Mouse (Mus musculus): ENCODE results near the gene 4930452B06Rik. TPM values are rescaled to one million over a fixed set of nuclear protein-coding genes. Genes with fewer than 3 reads are reported as not detected.

4930452B06Rik gene
- polyA plus RNA-seq (2014; fragmentation: Nextera tagmentation; extraction: Ambion mirVana), result 10.5 and 11.4 TPM in 2 replicates

DNA sequence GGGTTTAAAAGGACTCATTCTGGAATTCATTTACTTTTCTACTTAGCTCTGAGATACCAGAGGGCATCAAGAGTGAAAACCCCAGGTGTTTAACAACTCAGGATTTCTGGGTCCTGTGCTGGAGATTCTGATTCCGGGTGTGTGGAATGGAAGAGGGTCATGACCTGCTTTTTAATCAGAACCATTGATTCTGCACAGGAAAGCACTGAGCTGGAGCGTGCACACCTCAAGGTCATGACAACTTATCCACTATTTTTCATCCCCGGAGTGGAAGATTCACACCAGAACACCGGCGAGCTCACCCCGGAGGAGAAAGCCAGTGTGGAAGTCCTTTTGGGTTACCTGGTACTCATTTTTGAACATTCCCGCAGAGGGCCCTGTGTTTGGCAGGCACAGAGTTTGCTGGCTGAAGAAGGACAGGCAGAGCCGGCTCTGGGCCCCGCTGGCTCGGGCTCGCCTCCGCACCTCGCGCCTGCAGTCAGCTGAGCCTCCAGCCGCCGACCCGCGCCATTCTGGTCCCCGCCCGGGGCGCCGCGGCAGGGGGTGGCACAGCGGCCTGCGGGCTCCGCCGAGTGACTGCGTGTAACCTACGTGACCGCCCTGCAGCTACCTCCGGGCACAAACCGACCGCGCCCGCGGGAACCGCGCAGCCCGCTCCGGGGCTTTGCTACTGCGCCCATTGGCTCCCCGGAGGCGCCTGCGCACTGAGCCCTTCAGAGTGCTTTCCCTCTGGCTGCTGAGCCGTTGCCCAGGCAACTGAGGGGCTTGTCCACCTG, at the start of gene 4930452B06Rik:
4930452B06Rik (minus strand) TSS at position 605 of the 776 bp plus-strand sequence.
- Histone ChIP-seq H3K36me3 (ENCODE audit: control insufficient read depth, insufficient read depth, low read length) (no peaks in the 10 kb centered on the region), H3K4me1 (replicated peaks; ENCODE audit: control insufficient read depth, insufficient read depth, low read length) (no peaks in the 10 kb centered on the region), H3K4me2 (replicated peaks; ENCODE audit: low read depth, low read length) (peak within 1 kb of the TSS; percentile 72), H3K27me3 (ENCODE audit: control insufficient read depth, insufficient read depth, low read length) (no peaks in the 10 kb centered on the region), H3K4me3 (ENCODE audit: low read depth, low read length) (peak within 1 kb of the TSS; percentile 57), H3K27ac (ENCODE audit: low read depth, low read length) (no peak within 1 kb of the TSS), H3K9me3 (ENCODE audit: control insufficient read depth, low read length) (no peaks in the 10 kb centered on the region), H3K9ac (ENCODE audit: low read depth, low read length) (peak within 1 kb of the TSS; percentile 72)
- under 1% methylated on average over 45 of the region's 45 CpGs for WGBS
- ATAC-seq (ENCODE audit: low FRiP score) (peak; percentile 99), DNase-seq (ENCODE audit: low spot score) (peak; percentile 90)

- Histone ChIP-seq H3K36me3 (ENCODE audit: control insufficient read depth, insufficient read depth, low read length) (no peaks in the 10 kb centered on the region), H3K27ac (ENCODE audit: low read depth, low read length) (no peak overlapping the region), H3K4me3 (ENCODE audit: low read depth, low read length) (no peak overlapping the region), H3K27me3 (ENCODE audit: control insufficient read depth, insufficient read depth, low read length) (no peaks in the 10 kb centered on the region), H3K9ac (ENCODE audit: low read depth, low read length) (no peak overlapping the region), H3K4me1 (replicated peaks; ENCODE audit: control insufficient read depth, insufficient read depth, low read length) (no peaks in the 10 kb centered on the region), H3K4me2 (replicated peaks; ENCODE audit: low read depth, low read length) (no peak overlapping the region), H3K9me3 (ENCODE audit: control insufficient read depth, low read length) (no peaks in the 10 kb centered on the region)
- ATAC-seq (ENCODE audit: low FRiP score) (no peak), DNase-seq (ENCODE audit: low spot score) (no peak)
- 91% methylated on average over 4 of the region's 4 CpGs for WGBS
Measured at GRCm38 (mm10) chr14:8712674-8713073, 46.6 kb upstream of the 4930452B06Rik start.

DNA sequence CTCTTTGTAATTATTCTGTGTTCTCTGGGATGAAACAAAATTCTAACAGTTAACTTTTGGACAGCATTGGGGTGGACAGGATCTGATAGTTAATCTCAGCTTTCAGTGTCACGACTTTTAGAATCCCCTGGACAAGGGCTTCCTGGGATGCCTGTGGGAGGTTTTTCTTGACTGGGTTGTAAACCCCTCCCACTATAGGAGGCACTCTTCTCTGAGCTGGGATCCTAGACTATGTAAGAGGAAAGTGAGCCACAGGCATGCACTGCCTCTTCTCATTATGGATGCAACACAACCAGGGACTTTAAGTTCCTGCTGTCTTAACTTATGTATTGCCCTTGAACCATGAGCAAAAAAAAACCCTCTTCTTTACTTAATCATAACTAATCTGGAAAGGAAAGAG, 23.4 kb upstream of the 4930452B06Rik start:
- no peak overlapping the region for H3K9ac ChIP-seq (ENCODE audit: low read depth, low read length)
- H3K27ac ChIP-seq (ENCODE audit: low read depth, low read length), result no peak overlapping the region
- no peak for DNase-seq (ENCODE audit: low spot score)
- 7% methylated on average over 1 of the region's 1 CpGs for WGBS
- no peaks in the 10 kb centered on the region for H3K4me1 ChIP-seq (replicated peaks; ENCODE audit: control insufficient read depth, insufficient read depth, low read length)
- H3K4me2 ChIP-seq (replicated peaks; ENCODE audit: low read depth, low read length), result no peak overlapping the region
- no peaks in the 10 kb centered on the region for H3K36me3 ChIP-seq (ENCODE audit: control insufficient read depth, insufficient read depth, low read length)
- no peak for ATAC-seq (ENCODE audit: low FRiP score)
- H3K27me3 ChIP-seq (ENCODE audit: control insufficient read depth, insufficient read depth, low read length), result no peaks in the 10 kb centered on the region
- no peak overlapping the region for H3K4me3 ChIP-seq (ENCODE audit: low read depth, low read length)
- H3K9me3 ChIP-seq (ENCODE audit: control insufficient read depth, low read length), result no peaks in the 10 kb centered on the region

DNA sequence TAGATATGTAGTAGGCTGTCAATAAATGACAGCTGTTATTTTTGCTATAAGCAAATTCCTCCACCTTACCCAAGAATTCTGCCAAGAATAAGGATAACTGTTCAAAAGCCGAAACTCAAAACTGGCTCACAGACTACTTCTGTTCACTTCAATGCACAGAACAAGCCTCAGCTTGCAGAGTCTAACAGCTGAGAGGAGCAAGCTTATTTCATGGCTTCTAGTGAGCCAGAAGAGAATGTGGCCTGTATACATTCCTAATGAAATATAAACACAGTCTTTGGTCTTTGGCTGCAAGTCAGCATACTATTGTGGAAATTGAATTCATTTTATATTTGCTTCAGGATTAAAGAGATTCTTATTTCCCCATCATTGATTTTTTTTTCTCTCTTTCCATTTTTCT, 22.4 kb upstream of the 4930452B06Rik start:
- H3K4me3 ChIP-seq (ENCODE audit: low read depth, low read length), result no peak overlapping the region
- ATAC-seq (ENCODE audit: low FRiP score) (no peak), DNase-seq (ENCODE audit: low spot score) (no peak)
- H3K27ac ChIP-seq (ENCODE audit: low read depth, low read length), result no peak overlapping the region
- no peaks in the 10 kb centered on the region for H3K9me3 ChIP-seq (ENCODE audit: control insufficient read depth, low read length)
- no peaks in the 10 kb centered on the region for H3K4me1 ChIP-seq (replicated peaks; ENCODE audit: control insufficient read depth, insufficient read depth, low read length)
- no peak overlapping the region for H3K9ac ChIP-seq (ENCODE audit: low read depth, low read length)
- WGBS, result 81% methylated on average over 1 of the region's 1 CpGs
- no peaks in the 10 kb centered on the region for H3K36me3 ChIP-seq (ENCODE audit: control insufficient read depth, insufficient read depth, low read length)
- H3K4me2 ChIP-seq (replicated peaks; ENCODE audit: low read depth, low read length), result no peak overlapping the region
- no peaks in the 10 kb centered on the region for H3K27me3 ChIP-seq (ENCODE audit: control insufficient read depth, insufficient read depth, low read length)

DNA sequence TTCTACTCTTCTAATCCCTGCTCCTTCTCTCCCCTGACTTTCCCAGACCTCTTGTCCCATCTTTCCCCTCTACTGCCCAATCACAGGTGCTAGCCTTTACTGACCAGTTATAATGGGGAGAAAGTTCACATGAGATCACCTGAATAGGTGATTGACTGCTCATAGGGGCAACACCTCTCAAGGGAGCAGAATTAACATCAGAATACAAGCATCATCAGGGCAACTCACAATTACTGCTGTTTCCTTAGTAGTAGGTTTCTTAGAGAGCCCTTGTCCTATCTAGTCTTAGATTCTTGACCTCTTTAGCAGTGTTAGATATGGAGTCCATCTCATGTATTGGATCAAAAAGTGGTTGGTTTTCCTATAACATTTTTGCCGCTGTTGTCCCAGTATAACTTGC, 20.1 kb upstream of the 4930452B06Rik start:
- Histone ChIP-seq H3K9me3 (ENCODE audit: control insufficient read depth, low read length) (no peaks in the 10 kb centered on the region), H3K27me3 (ENCODE audit: control insufficient read depth, insufficient read depth, low read length) (no peaks in the 10 kb centered on the region), H3K9ac (ENCODE audit: low read depth, low read length) (no peak overlapping the region), H3K4me2 (replicated peaks; ENCODE audit: low read depth, low read length) (no peak overlapping the region), H3K4me1 (replicated peaks; ENCODE audit: control insufficient read depth, insufficient read depth, low read length) (no peaks in the 10 kb centered on the region), H3K36me3 (ENCODE audit: control insufficient read depth, insufficient read depth, low read length) (no peaks in the 10 kb centered on the region), H3K27ac (ENCODE audit: low read depth, low read length) (no peak overlapping the region), H3K4me3 (ENCODE audit: low read depth, low read length) (no peak overlapping the region)
- DNase-seq (ENCODE audit: low spot score) (no peak), ATAC-seq (ENCODE audit: low FRiP score) (no peak)
- WGBS, result 90% methylated on average over 1 of the region's 1 CpGs

- H3K4me1 ChIP-seq (replicated peaks; ENCODE audit: control insufficient read depth, insufficient read depth, low read length), result no peaks in the 10 kb centered on the region
- no peak for ATAC-seq (ENCODE audit: low FRiP score)
- no peak overlapping the region for H3K4me3 ChIP-seq (ENCODE audit: low read depth, low read length)
- H3K9me3 ChIP-seq (ENCODE audit: control insufficient read depth, low read length), result no peaks in the 10 kb centered on the region
- no peak overlapping the region for H3K9ac ChIP-seq (ENCODE audit: low read depth, low read length)
- H3K4me2 ChIP-seq (replicated peaks; ENCODE audit: low read depth, low read length), result no peak overlapping the region
- H3K36me3 ChIP-seq (ENCODE audit: control insufficient read depth, insufficient read depth, low read length), result no peaks in the 10 kb centered on the region
- H3K27me3 ChIP-seq (ENCODE audit: control insufficient read depth, insufficient read depth, low read length), result no peaks in the 10 kb centered on the region
- WGBS, result 90% methylated on average over 4 of the region's 4 CpGs
- H3K27ac ChIP-seq (ENCODE audit: low read depth, low read length), result no peak overlapping the region
- DNase-seq (ENCODE audit: low spot score), result no peak
Measured at GRCm38 (mm10) chr14:8679896-8680295, 13.9 kb upstream of the 4930452B06Rik start.

DNA sequence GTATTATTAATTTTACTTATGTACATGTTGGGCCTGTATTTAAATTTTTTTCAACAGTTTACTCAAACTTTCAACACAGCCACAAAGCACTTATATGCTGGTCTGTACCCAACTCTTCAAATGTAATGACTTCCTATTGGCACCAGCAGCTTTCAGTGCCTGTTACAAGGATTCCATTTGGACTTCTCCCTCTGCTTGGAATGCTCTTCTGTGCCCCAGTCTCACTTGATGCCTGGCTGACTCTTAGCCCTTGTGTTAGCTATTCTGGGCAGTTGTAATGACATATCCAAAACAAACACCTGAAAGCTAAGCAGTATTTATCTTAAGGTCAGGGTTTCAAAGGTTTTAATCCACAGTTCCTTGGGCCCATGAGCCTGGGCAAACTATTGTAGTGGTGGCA, 5.7 kb downstream of the 4930452B06Rik start:
- H3K27ac ChIP-seq (ENCODE audit: low read depth, low read length), result no peak overlapping the region
- no peak overlapping the region for H3K4me2 ChIP-seq (replicated peaks; ENCODE audit: low read depth, low read length)
- H3K9ac ChIP-seq (ENCODE audit: low read depth, low read length), result no peak overlapping the region
- no peaks in the 10 kb centered on the region for H3K36me3 ChIP-seq (ENCODE audit: control insufficient read depth, insufficient read depth, low read length)
- H3K9me3 ChIP-seq (ENCODE audit: control insufficient read depth, low read length), result no peaks in the 10 kb centered on the region
- H3K27me3 ChIP-seq (ENCODE audit: control insufficient read depth, insufficient read depth, low read length), result no peaks in the 10 kb centered on the region
- no peaks in the 10 kb centered on the region for H3K4me1 ChIP-seq (replicated peaks; ENCODE audit: control insufficient read depth, insufficient read depth, low read length)
- ATAC-seq (ENCODE audit: low FRiP score) (no peak), DNase-seq (ENCODE audit: low spot score) (no peak)
- no peak overlapping the region for H3K4me3 ChIP-seq (ENCODE audit: low read depth, low read length)

GRCm38 (mm10) chr14:8641650-8642279, 24.3 kb downstream of the 4930452B06Rik start:
- no peak overlapping the region for H3K9ac ChIP-seq (ENCODE audit: low read depth, low read length)
- WGBS, result 80% methylated on average over 9 of the region's 9 CpGs

DNA sequence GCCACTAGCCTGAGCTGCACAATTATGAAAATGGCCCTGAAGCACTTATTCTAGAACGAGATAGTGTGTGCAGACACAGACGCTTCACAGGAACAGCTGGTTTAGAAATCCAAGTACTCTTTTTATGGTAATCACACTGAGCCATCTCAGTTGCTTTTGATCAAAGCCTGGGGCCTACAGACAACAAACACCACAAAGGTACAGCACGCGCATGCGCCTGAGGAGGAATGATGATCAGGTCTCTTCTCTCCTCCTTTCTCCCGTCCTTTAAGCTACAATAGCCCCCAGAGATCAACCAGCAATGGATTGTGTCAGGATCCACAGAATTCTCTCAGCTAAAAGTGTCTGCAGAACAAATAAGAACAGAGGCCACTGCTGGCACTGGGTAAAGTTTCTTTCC, 33.8 kb downstream of the 4930452B06Rik start:
- Histone ChIP-seq H3K4me2 (replicated peaks; ENCODE audit: low read depth, low read length) (no peak overlapping the region), H3K27me3 (ENCODE audit: control insufficient read depth, insufficient read depth, low read length) (no peaks in the 10 kb centered on the region), H3K27ac (ENCODE audit: low read depth, low read length) (no peak overlapping the region), H3K9ac (ENCODE audit: low read depth, low read length) (no peak overlapping the region), H3K36me3 (ENCODE audit: control insufficient read depth, insufficient read depth, low read length) (no peaks in the 10 kb centered on the region), H3K9me3 (ENCODE audit: control insufficient read depth, low read length) (no peaks in the 10 kb centered on the region), H3K4me1 (replicated peaks; ENCODE audit: control insufficient read depth, insufficient read depth, low read length) (no peaks in the 10 kb centered on the region), H3K4me3 (ENCODE audit: low read depth, low read length) (no peak overlapping the region)
- ATAC-seq (ENCODE audit: low FRiP score) (no peak), DNase-seq (ENCODE audit: low spot score) (no peak)
- WGBS, result 83% methylated on average over 6 of the region's 6 CpGs

More at GRCm38 (mm10) chr14:8641650-8642279, 24.3 kb downstream of the 4930452B06Rik start:
- no peaks in the 10 kb centered on the region for H3K36me3 ChIP-seq (ENCODE audit: control insufficient read depth, insufficient read depth, low read length)
- no peak overlapping the region for H3K4me3 ChIP-seq (ENCODE audit: low read depth, low read length)
- no peak for ATAC-seq (ENCODE audit: low FRiP score)
- no peak for DNase-seq (ENCODE audit: low spot score)
- no peaks in the 10 kb centered on the region for H3K27me3 ChIP-seq (ENCODE audit: control insufficient read depth, insufficient read depth, low read length)
- H3K4me1 ChIP-seq (replicated peaks; ENCODE audit: control insufficient read depth, insufficient read depth, low read length), result no peaks in the 10 kb centered on the region
- H3K27ac ChIP-seq (ENCODE audit: low read depth, low read length), result no peak overlapping the region
- no peak overlapping the region for H3K4me2 ChIP-seq (replicated peaks; ENCODE audit: low read depth, low read length)
- H3K9me3 ChIP-seq (ENCODE audit: control insufficient read depth, low read length), result no peaks in the 10 kb centered on the region
